Mouse (Mus musculus): ENCODE data around the gene Ankrd65. TPM values are rescaled to one million over a fixed set of nuclear protein-coding genes. Genes with fewer than 3 reads are reported as not detected.
"Not testable (repeated sequence)": the region's sequence is repeated elsewhere in the genome, so short reads cannot be mapped to it uniquely, and the experiment has no call there.

Gene Ankrd65
- total RNA-seq, 2 experiments from 2014 or later, result not detected

GRCm38 (mm10) chr4:155774971-155775740, 15.1 kb upstream of the Ankrd65 start:
- DNase-seq (ENCODE audit: low spot score), result peak; percentile 76

GRCm38 (mm10) chr4:155775855-155776254, 14.4 kb upstream of the Ankrd65 start:
- no peak for DNase-seq (ENCODE audit: low spot score)

- no peak for DNase-seq (ENCODE audit: low spot score)
Measured at GRCm38 (mm10) chr4:155776704-155777335, 13.4 kb upstream of the Ankrd65 start.

- no peak for DNase-seq (ENCODE audit: low spot score)
Measured at GRCm38 (mm10) chr4:155777816-155778215, 12.4 kb upstream of the Ankrd65 start.

GRCm38 (mm10) chr4:155779498-155779897, 10.7 kb upstream of the Ankrd65 start:
- DNase-seq (ENCODE audit: low spot score), result no peak

GRCm38 (mm10) chr4:155780895-155781294, 9.3 kb upstream of the Ankrd65 start:
- peak; percentile 94 for DNase-seq (ENCODE audit: low spot score)

GRCm38 (mm10) chr4:155783486-155784080, 6.7 kb upstream of the Ankrd65 start:
- no peak for DNase-seq (ENCODE audit: low spot score)

GRCm38 (mm10) chr4:155784081-155784701, 6.0 kb upstream of the Ankrd65 start:
- peak; percentile 89 for DNase-seq (ENCODE audit: low spot score)

- DNase-seq (ENCODE audit: low spot score), result no peak
Measured at GRCm38 (mm10) chr4:155785246-155785645, 5.0 kb upstream of the Ankrd65 start.

GRCm38 (mm10) chr4:155785819-155786218, 4.4 kb upstream of the Ankrd65 start, which contains the start of gene Tmem88b:
Gene Tmem88b (minus strand): TSS chr4:155785874.
- no peak for DNase-seq (ENCODE audit: low spot score)

GRCm38 (mm10) chr4:155788300-155788699, 1.9 kb upstream of the Ankrd65 start:
- no peak for DNase-seq (ENCODE audit: low spot score)

- DNase-seq (ENCODE audit: low spot score), result not testable (repeated sequence)
Measured at GRCm38 (mm10) chr4:155788833-155789232, 1.4 kb upstream of the Ankrd65 start.

- DNase-seq (ENCODE audit: low spot score), result no peak
Measured at GRCm38 (mm10) chr4:155790650-155791161, 467 bp downstream of the Ankrd65 start.

- DNase-seq (ENCODE audit: low spot score), result no peak
Measured at GRCm38 (mm10) chr4:155791240-155791933, 1.1 kb downstream of the Ankrd65 start.

GRCm38 (mm10) chr4:155793730-155794129, 3.5 kb downstream of the Ankrd65 start:
- DNase-seq (ENCODE audit: low spot score), result no peak

GRCm38 (mm10) chr4:155802075-155802474, 11.8 kb downstream of the Ankrd65 start:
- DNase-seq (ENCODE audit: low spot score), result no peak

- DNase-seq (ENCODE audit: low spot score), result no peak
Measured at GRCm38 (mm10) chr4:155802741-155803339, 12.6 kb downstream of the Ankrd65 start, which contains the start of gene Mrpl20. Gene Mrpl20 (plus strand): TSS chr4:155802878.

- DNase-seq (ENCODE audit: low spot score), result peak; percentile 97
Measured at GRCm38 (mm10) chr4:155803340-155804041, 13.3 kb downstream of the Ankrd65 start.

GRCm38 (mm10) chr4:155807841-155808240, 17.6 kb downstream of the Ankrd65 start:
- DNase-seq (ENCODE audit: low spot score), result no peak

All from gastrocnemius, adult 18-20 months (tissue).